Mouse (Mus musculus): Measurements from ENCODE around the gene Mok. TPM values are rescaled to one million over a fixed set of nuclear protein-coding genes. Genes with fewer than 3 reads are reported as not detected.
A peak's percentile ranks its signal among the peaks of the same experiment; 100 is the strongest.

Mok gene
- polyA plus RNA-seq (2012): 0.06 TPM in 1 of 2 replicates, not detected in the other

DNA sequence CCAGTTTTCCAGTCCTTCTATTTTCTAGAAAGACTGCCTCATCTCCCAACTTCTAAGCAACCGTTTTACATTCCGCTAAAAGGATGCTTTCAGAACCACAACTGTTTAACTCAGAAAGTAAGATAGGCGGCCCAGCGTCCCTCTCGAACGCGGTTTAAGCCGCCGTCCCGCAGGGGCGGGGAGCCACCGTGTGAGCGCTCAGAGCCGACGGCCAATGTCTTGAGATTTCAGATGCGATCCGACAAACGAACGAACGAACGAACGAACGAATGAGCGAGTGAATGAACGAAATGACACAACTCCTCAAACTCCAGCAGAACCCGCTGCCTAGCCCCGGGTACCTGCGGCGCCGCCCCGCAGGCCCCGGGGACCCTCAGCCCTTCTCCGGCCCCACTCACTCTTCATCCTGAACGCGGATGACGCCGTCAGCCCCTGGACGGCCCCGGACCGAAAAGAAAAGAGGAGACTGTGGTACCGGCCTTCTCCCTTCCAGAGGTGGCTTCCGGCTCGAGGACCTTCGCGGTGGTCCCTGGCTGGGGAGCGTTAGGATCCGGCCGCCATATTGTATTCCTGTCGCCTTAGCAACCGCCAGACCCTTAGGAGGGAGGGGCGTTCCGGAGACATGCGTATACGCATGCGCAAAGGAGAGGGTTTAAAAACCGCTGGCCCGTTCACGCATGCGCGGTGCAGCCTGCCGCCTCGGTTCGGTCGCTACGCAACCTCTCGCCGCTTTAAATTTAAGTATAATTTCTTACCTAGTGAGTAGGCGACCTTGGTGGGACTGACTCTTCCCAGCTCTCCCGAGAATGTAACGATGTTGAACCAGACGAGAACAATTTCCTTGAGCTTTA lies at the start of gene Mok:
TSS of gene Mok (minus strand) at position 592 of the 851 bp plus-strand sequence.
- peaks cover 32% of the 10 kb centered on the region for H3K27me3 ChIP-seq (ENCODE audit: control insufficient read depth)
- H3K9me3 ChIP-seq (ENCODE audit: control insufficient read depth, low read length): no peaks in the 10 kb centered on the region
- H3K4me1 ChIP-seq (ENCODE audit: control insufficient read depth): peaks cover 42% of the 10 kb centered on the region
- peak within 1 kb of the TSS; percentile 82 for H3K4me3 ChIP-seq (replicated peaks)
- no peaks in the 10 kb centered on the region for H3K36me3 ChIP-seq (ENCODE audit: control insufficient read depth)
- no peak for TF ChIP-seq TAL1 (IDR thresholded peaks at IDR 0.05; ENCODE audit: low read length)
- TF ChIP-seq GATA1 (IDR thresholded peaks at IDR 0.05; ENCODE audit: low read length): no peak

DNA sequence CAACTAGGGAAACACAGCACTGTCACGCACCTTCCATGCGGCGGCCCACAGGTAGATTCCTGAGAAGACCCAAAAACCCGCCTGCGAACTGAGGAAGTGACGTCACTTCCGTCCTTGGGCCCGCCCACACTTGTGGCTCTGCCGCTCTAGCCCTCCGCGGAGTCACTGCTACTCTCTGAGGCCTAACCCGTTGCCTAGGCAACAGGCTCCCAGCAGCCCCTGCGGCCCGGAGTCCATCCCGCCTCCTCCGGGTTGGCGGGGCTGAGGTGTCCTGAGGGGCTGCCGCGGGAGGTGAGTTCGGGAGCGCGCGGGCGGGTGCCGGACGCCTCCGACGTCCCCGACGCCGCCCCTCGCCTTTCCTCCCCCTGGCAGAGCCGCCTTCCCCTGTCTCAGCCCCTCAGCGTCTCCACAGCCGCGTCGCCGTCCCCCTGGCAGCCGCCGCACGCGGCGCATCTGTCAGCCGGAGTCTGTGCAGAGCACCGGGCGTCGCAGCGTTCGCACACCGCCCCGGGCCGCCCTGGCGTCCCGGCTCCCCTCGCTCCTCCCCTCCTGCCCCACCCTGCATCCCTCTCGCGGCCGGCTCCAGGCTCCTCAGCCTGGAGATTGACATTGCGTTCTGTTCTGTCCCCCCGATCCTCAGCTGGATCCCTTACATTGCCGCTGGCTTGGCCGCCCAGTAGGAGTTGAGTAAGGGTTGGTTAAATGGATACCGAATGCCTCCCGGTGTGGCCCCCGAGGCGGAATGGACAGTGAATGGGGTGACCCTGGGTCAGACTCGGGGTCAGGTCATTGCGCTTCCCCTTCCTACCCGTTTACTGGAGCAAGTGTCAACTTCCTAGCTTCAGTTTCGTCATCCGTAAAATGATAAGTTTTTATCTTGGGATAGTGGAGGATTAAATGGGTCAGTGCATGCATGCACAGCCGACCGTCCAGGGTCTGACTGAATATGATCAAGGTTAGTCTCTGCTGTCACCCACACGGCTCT lies 48.6 kb upstream of the Mok start, which contains the start of the genes Cinp and Tecpr2:
TSS of gene Cinp (minus strand) at position 110 of the 985 bp plus-strand sequence.
TSS of gene Tecpr2 (plus strand) at position 229 of the 985 bp plus-strand sequence.
- peaks cover 72% of the 10 kb centered on the region for H3K4me1 ChIP-seq (ENCODE audit: control insufficient read depth)
- TF ChIP-seq GATA1 (IDR thresholded peaks at IDR 0.05; ENCODE audit: low read length) (no peak), TAL1 (IDR thresholded peaks at IDR 0.05; ENCODE audit: low read length) (no peak)

DNA sequence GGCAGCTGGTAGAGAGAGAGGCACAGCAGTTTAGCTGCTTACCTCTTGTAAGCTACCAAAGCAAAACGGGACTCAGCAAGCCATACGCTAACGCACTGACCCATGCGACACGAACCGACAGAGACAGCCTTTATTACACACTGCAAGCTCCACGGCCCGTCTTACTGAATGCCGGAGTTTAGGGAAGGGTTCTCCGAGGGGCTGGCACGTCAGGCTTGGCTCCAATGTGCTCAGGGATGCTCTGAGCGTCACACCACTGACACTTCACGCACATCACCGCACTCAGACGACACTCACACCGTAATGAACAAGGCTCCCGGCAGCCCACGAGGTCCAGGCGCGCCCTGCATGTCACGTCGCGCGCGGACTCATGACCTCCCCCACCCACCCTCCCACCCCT lies 47.9 kb upstream of the Mok start:
- Histone ChIP-seq H3K9me3 (ENCODE audit: control insufficient read depth, low read length) (no peaks in the 10 kb centered on the region), H3K36me3 (ENCODE audit: control insufficient read depth) (peaks cover 32% of the 10 kb centered on the region), H3K4me3 (replicated peaks) (peak overlapping the region; percentile 90), H3K27me3 (ENCODE audit: control insufficient read depth) (no peaks in the 10 kb centered on the region), H3K4me1 (ENCODE audit: control insufficient read depth) (peaks cover 74% of the 10 kb centered on the region)
- no peak for TF ChIP-seq GATA1 (IDR thresholded peaks at IDR 0.05; ENCODE audit: low read length)
- no peak for TF ChIP-seq TAL1 (IDR thresholded peaks at IDR 0.05; ENCODE audit: low read length)

More for the DNA sequence above, 48.6 kb upstream of the Mok start, which contains the start of the genes Cinp and Tecpr2:
- H3K9me3 ChIP-seq (ENCODE audit: control insufficient read depth, low read length): no peaks in the 10 kb centered on the region
- peak within 1 kb of the TSS; percentile 90 for H3K4me3 ChIP-seq (replicated peaks)
- H3K27me3 ChIP-seq (ENCODE audit: control insufficient read depth): no peaks in the 10 kb centered on the region
- H3K36me3 ChIP-seq (ENCODE audit: control insufficient read depth): peaks cover 25% of the 10 kb centered on the region

- Histone ChIP-seq H3K36me3 (ENCODE audit: control insufficient read depth) (peaks cover 34% of the 10 kb centered on the region), H3K9me3 (ENCODE audit: control insufficient read depth, low read length) (no peaks in the 10 kb centered on the region), H3K27me3 (ENCODE audit: control insufficient read depth) (no peaks in the 10 kb centered on the region), H3K4me3 (replicated peaks) (peak overlapping the region; percentile 90), H3K4me1 (ENCODE audit: control insufficient read depth) (peaks cover 71% of the 10 kb centered on the region)
- TF ChIP-seq GATA1 (IDR thresholded peaks at IDR 0.05; ENCODE audit: low read length) (no peak), TAL1 (IDR thresholded peaks at IDR 0.05; ENCODE audit: low read length) (no peak)
These were observed 47.4 kb upstream of the Mok start for GRCm38 (mm10) chr12:110888106-110888505.

DNA sequence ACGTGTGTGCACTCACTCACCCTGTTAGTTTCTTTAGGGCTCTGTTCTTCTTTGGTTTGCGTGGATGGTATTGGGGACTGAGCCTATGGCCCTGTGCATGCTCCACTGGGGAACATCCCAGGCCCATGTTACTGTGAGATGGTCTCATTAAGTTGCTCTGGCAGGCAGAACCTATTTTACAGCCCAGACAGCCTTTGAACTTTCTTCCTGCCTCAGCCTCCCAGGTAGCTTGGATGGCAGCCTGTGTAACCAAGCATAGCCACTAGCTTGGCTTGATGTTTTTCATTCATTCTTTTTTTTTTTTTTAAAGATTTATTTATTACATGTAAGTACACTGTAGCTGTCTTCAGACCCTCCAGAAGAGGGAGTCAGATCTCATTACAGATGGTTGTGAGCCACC lies 44.5 kb upstream of the Mok start:
- no peaks in the 10 kb centered on the region for H3K9me3 ChIP-seq (ENCODE audit: control insufficient read depth, low read length)
- peaks cover 58% of the 10 kb centered on the region for H3K36me3 ChIP-seq (ENCODE audit: control insufficient read depth)
- TF ChIP-seq GATA1 (IDR thresholded peaks at IDR 0.05; ENCODE audit: low read length) (no peak), TAL1 (IDR thresholded peaks at IDR 0.05; ENCODE audit: low read length) (no peak)

GRCm38 (mm10) chr12:110882291-110882690 lies 41.6 kb upstream of the Mok start:
- TF ChIP-seq GATA1 (IDR thresholded peaks at IDR 0.05; ENCODE audit: low read length) (no peak), TAL1 (IDR thresholded peaks at IDR 0.05; ENCODE audit: low read length) (no peak)
- Histone ChIP-seq H3K4me3 (replicated peaks) (no peak overlapping the region), H3K27me3 (ENCODE audit: control insufficient read depth) (no peaks in the 10 kb centered on the region), H3K9me3 (ENCODE audit: control insufficient read depth, low read length) (no peaks in the 10 kb centered on the region), H3K36me3 (ENCODE audit: control insufficient read depth) (peaks cover 80% of the 10 kb centered on the region), H3K4me1 (ENCODE audit: control insufficient read depth) (peaks cover 21% of the 10 kb centered on the region)

More for the DNA sequence above, 44.5 kb upstream of the Mok start:
- no peaks in the 10 kb centered on the region for H3K27me3 ChIP-seq (ENCODE audit: control insufficient read depth)
- H3K4me3 ChIP-seq (replicated peaks): no peak overlapping the region
- peaks cover 45% of the 10 kb centered on the region for H3K4me1 ChIP-seq (ENCODE audit: control insufficient read depth)

- H3K27me3 ChIP-seq (ENCODE audit: control insufficient read depth): no peaks in the 10 kb centered on the region
- no peak overlapping the region for H3K4me3 ChIP-seq (replicated peaks)
- H3K36me3 ChIP-seq (ENCODE audit: control insufficient read depth): peaks cover 92% of the 10 kb centered on the region
- no peaks in the 10 kb centered on the region for H3K9me3 ChIP-seq (ENCODE audit: control insufficient read depth, low read length)
- H3K4me1 ChIP-seq (ENCODE audit: control insufficient read depth): peaks cover 12% of the 10 kb centered on the region
- no peak for TF ChIP-seq TAL1 (IDR thresholded peaks at IDR 0.05; ENCODE audit: low read length)
- no peak for TF ChIP-seq GATA1 (IDR thresholded peaks at IDR 0.05; ENCODE audit: low read length)
These were observed 34.6 kb upstream of the Mok start for GRCm38 (mm10) chr12:110875351-110875750.

GRCm38 (mm10) chr12:110871247-110871646 lies 30.5 kb upstream of the Mok start:
- Histone ChIP-seq H3K4me1 (ENCODE audit: control insufficient read depth) (peaks cover 29% of the 10 kb centered on the region), H3K9me3 (ENCODE audit: control insufficient read depth, low read length) (no peaks in the 10 kb centered on the region), H3K36me3 (ENCODE audit: control insufficient read depth) (peaks cover 80% of the 10 kb centered on the region), H3K27me3 (ENCODE audit: control insufficient read depth) (no peaks in the 10 kb centered on the region), H3K4me3 (replicated peaks) (no peak overlapping the region)
- TF ChIP-seq TAL1 (IDR thresholded peaks at IDR 0.05; ENCODE audit: low read length) (no peak), GATA1 (IDR thresholded peaks at IDR 0.05; ENCODE audit: low read length) (no peak)

All from erythroblast, embryonic 14.5 days (primary cell).